Mouse (Mus musculus) thymus, adult 18-20 months (tissue): ENCODE data around the gene Gm10300.

ENCODE experiments used
- DNase-seq, 2 experiments: peaks; one replicate each; pipeline ENCODE4 v3.0.0; 2022; ENCODE audit warnings: mixed read lengths in 2 of 2

Gm10300 gene

DNA sequence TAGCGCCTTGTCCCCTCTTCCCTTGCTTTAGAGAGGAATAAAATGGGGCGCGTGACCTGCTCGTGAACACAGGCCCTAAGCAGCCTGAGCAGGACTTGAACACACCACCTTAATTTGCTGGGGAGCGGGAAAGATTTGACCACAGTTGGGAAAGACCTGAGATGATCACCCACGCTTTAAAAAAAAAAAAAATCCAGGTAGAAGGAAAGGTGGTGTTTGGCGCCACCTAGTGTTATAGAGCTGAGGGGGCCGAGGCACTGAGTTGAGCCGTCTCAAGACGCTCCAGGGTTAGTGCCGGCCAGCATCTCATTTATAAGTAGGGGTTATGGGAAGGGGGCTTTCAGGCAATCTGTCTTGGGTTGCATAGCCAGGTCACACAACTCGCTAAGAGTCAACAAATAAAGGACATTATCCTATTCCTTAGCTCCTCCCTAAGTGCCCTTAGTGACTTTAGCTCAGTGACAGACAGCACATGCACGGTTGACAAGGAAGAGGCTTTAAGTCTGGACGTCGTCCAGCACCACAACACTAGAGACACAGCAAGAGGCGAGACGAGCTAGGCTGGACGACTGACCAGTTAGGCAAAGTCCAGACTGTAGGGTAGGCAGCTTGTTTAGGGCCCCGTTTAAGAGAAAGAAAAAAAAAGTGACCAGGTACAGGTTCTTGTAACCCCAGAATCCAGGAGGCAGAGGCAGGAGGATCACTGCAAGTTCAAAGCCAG is 5.2 kb downstream of the Gm10300 start:
- peak in 1 of 2 experiments; percentile 43 for DNase-seq

DNA sequence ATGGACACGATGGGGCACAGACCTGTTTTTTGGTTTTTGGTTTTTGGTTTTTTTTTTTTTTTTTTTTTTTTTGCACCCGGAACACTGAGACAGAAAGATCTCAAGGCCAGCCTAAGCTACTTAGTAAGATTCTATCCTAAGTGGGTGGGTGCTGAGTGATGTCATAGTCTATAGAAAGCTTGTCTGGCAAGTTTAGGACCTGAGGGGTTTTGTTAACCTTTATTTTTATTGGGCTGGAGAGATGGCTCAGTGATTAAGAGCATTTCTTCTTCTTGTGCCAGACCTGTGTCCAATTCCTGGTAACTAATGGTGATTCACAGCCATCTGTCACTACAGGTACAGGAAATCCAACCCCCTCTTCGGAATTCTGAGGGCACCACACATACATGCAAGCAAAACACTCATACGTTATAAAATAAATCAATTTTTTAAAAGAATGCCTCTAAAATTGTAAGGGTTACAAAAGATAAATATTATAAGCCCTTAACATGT is 6.0 kb downstream of the Gm10300 start:
- no peak for DNase-seq

DNA sequence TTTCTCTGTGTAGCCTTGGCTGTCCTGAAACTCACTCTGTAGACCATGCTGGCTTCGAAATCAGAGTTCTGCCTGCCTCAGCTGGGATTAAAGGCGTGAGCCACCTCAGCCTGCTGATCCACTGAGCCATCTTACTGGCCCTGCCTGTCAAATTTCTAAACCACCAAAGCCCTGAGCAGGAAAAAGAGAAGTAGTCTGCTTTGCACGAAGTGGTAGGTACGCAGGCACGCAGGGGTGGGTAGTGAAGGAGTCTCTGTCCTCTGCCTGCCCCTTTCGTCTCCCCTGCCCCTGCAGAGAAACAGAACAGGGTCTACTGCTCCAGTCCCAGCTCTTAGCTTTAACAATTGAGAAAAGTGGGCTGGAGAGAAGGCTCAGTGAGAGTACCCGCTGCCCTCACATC is 10.6 kb downstream of the Gm10300 start:
- no peak for DNase-seq

- peak in 1 of 2 experiments; percentile 29 for DNase-seq
Measured at GRCm38 (mm10) chr4:132088921-132089320, 14.4 kb downstream of the Gm10300 start.

GRCm38 (mm10) chr4:132093136-132093535 is 18.6 kb downstream of the Gm10300 start:
- DNase-seq, result no peak

DNA sequence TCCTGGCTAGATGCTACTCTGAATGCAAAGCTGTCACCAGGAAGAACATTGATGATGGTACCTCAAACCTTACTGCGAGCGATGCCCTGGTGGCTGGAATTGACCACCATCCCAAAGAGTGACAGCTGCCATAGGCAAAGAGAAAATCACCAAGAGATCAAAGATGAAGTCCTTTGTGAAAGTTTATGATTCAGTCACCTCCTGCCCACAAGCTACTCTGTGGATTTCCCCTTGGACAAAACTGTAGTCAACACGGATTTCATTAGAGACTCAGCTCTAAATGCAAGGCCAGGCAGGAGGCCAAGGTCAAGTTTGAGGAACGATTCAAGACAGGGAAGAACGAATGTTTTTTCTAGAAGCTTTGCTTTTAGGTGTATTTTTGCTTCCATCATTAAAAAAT is 19.4 kb downstream of the Gm10300 start:
- DNase-seq, result no peak

DNA sequence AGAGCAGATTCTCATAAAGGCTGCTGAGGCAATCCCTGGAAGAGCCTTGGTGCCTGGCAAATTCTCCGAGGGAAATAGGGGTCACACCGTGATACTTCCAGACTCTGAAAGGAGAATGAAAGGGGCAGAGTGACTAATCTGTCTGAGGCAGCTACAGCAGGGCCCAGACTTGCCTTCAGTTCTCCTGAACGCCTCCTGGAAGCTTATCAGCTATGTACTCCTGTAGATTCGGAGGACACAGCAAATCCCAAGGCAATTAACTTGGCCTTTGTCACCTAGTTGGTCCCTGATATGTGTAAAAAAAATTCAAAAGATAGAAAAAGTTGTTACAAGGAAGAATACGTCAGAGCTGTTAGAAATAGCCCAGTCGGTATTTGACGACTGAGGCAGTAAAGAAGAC is 20.5 kb downstream of the Gm10300 start:
- DNase-seq, result no peak

DNA sequence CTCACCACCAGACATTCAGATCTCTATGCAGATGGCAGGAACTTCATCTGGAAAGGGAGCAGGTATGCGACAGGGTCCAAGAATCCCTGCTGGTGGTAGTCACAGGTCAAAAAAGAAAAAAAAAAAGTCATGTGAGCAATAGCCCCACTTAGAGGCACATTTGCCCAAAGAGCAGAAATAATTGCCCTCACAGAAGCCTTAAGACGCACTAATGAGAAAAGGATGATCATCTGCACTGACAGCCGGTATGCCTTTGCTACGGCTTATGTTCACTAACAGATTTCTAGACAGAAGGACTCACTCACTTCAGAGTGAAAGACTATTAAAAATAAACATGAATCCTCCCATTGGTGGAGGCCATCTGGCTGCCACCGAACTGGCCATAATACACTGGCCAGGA is 25.1 kb downstream of the Gm10300 start:
- DNase-seq, result no peak

GRCm38 (mm10) chr4:132101152-132101551 is 26.7 kb downstream of the Gm10300 start:
- no peak for DNase-seq

DNA sequence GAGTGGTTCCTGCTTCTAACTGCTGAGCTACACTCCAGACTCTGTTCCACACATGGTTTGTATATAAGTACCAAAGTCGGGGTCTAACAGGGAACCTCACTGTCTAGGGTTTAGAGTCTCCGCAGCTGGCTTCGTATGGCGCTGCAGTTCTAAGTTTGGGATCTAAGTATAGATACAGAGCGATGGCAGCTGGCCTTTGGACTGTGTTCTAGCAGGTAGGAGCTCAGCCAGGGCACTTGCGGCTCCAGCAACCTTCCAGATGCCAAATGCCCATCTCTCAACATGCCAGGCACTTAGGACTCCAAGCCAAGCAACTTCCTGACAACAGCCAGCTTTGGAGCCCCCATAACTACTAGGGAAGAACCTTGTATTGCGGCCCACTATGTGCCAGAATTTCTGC is 33.7 kb downstream of the Gm10300 start:
- DNase-seq, result no peak

- no peak for DNase-seq
Measured at GRCm38 (mm10) chr4:132111227-132111626, 36.7 kb downstream of the Gm10300 start.

GRCm38 (mm10) chr4:132113411-132114095 is 39.1 kb downstream of the Gm10300 start:
- no peak for DNase-seq

DNA sequence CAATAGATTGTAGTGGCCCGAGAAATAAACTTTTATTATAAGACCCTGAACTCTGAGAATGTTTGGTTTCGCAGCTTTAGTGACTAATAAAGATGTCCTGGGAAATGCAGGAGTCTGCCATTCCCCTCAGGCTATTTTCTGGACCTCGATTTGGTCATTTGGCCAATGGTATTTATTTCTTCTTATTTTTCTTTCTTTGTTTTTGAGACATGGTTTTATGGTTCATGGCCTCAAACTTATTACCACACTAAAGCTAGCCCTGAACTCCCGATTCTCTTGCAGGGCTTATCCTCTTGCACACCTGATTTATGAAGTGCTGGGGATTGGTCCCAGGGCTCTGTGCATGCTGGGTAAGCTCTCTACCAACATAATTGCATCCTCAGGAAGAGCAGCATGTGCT is 41.8 kb downstream of the Gm10300 start:
- no peak for DNase-seq

DNA sequence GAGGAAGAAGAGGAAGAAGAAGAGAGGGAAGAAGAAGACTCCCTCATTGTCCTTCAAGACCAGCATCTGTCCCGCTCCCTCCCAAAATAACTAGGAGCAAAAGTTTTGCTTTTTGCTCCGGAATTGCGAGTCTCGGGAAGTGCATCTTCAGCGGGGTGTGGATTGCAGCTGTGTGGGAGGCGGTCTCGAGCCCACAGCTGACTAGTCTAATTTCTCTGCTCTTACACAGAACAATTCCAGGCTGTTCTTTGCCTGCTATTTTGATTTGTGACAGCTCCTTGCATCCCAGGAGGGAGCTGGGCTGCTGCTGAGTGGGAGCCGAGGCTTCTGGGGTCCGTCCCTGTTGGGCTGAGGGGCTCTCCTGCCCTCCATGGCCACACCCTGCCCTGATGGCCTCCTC is 45.1 kb downstream of the Gm10300 start:
- DNase-seq, result no peak

GRCm38 (mm10) chr4:132121674-132122073 is 47.2 kb downstream of the Gm10300 start:
- DNase-seq, result no peak

DNA sequence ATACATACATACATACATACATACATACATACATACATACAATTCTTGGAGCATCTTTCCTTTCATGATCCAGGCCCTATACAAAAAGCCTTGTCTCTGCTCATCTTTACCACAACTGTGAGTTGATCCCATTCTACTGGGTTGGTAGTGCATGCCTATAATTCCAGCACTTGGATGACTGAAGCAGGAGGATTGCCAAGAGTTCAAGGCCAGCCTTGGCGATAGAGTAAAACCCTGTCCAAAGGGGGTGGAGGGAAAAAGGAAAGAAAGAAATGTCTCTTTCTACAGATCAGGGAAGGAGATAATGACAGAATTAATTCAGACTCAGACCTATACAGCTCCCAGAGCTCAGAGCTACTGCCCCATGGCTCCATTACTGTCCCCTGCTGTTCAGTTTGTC is 48.7 kb downstream of the Gm10300 start:
- DNase-seq, result no peak
